Mouse (Mus musculus) NIH3T3 (cell line): ENCODE data around the gene Krt90.
"Not testable (repeated sequence)": the region's sequence is repeated elsewhere in the genome, so short reads cannot be mapped to it uniquely, and the experiment has no call there.

Source experiments
- DNase-seq: peaks from one replicate; pipeline ENCODE4 v3.0.0-alpha.2; 2012; ENCODE audit warnings: low read depth

Krt90 gene

DNA sequence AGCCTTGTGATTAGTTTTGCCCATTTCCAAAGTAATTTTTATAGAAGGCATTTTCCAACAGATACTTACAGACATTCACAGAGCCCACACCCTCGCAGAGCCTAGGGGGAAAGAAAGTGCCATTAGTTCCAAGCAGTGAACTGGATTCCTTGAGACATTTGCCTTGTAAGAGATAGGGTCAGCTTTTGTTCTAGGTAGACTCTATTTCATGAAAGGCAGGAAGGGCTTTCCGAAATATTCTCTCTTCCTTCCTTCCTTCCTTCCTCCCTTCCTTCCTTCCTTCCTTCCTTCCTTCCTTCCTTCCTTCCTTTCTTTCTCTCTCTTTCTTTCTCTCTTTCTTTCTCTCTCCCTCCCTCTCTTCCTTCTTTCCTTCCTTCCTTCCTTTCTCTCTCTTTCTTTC is 45.6 kb downstream of the Krt90 start, which contains the start of gene Gm49425:
Gene Gm49425, minus strand, starts transcription at position 101 of the 400 bp plus-strand sequence.
- not testable (repeated sequence) for DNase-seq

DNA sequence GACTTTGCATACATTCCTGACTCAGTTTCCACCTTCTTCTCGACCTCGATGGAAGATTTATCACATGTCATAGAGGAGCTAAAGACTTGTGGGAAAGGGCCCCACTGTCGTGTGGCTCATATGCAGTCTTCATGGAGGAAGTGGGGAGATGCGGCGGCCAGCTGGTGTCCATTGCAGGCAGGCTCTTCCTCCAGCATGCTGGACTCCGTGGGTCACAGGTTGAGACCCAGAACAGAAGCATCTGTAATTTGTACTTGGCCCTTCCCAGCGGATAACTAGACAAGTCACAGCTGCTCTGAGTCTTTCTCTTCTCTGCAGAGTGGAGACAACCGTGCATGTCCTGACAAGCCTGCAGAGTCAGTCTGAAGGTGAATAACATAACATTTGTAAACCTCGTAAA is 54.5 kb downstream of the Krt90 start:
- no peak for DNase-seq

DNA sequence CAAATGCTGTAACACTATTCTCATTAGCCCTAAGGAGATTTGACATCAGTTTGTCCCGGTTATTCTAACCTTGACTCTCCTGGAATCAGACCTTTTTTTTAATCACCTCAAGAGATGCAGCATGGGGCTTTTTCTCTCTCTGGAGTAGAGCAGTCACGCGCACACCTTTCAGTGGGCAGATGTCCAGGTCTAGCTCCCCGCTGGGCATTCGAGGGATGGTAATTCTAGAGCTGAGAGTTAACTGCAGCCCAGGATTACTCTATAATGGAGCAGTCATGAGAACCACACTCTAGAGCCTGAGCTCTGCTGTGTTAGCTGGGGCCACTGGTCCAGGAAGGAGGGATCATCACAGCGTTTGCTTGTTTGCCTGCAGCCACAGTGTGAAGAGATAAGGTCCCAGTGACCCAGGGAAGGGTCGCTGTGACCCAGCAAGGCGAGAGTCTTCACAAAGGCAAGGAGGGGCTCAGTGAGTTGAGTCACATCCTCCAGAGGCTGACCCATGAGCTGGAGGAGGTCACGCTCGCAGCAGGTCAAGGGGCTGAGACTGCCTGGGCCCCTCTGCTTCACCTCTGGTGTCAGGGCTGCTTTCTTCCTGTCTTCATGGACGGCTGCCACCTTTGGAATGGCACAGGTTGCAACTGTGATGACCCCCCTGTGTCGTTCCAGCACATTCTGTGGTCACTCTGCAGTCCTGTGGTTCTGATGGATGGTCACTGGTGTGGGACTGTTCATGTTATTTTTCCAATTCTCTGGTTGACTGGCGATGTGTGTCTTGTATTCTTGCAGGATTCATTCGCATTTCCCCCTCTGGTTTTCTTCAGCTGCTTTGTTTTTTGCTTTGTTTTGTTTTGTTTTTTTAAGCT is 55.6 kb downstream of the Krt90 start:
- no peak for DNase-seq
